Mouse (Mus musculus) R1 (cell line): ENCODE data around the gene Tmem129.

ENCODE experiments used
- DNase-seq: peaks from one replicate; pipeline ENCODE4 v3.0.0-alpha.2; 2018; ENCODE audit warnings: low read depth, low spot score

Gene Tmem129

GRCm38 (mm10) chr5:33637606-33638350, 20.4 kb downstream of the Tmem129 start:
- DNase-seq = no peak

- no peak for DNase-seq
Measured at GRCm38 (mm10) chr5:33635361-33635760, 22.9 kb downstream of the Tmem129 start.

- DNase-seq = no peak
Measured at GRCm38 (mm10) chr5:33632526-33632925, 25.7 kb downstream of the Tmem129 start.

- DNase-seq = no peak
Measured at GRCm38 (mm10) chr5:33630615-33631014, 27.6 kb downstream of the Tmem129 start.

- DNase-seq = peak; percentile 58
Measured at GRCm38 (mm10) chr5:33630061-33630460, 28.2 kb downstream of the Tmem129 start.

GRCm38 (mm10) chr5:33629301-33629987, 28.8 kb downstream of the Tmem129 start, which contains the start of the genes Fam53a and Gm9903:
Gene Fam53a, minus strand, starts transcription at chr5:33629635.
Gene Gm9903, plus strand, starts transcription at chr5:33629925.
- peak; percentile 95 for DNase-seq

GRCm38 (mm10) chr5:33628820-33629300, 29.4 kb downstream of the Tmem129 start:
- peak; percentile 77 for DNase-seq

GRCm38 (mm10) chr5:33627968-33628367, 30.2 kb downstream of the Tmem129 start:
- DNase-seq = no peak

GRCm38 (mm10) chr5:33623766-33624165, 34.5 kb downstream of the Tmem129 start:
- DNase-seq = no peak

GRCm38 (mm10) chr5:33622671-33623070, 35.5 kb downstream of the Tmem129 start:
- DNase-seq = no peak

- no peak for DNase-seq
Measured at GRCm38 (mm10) chr5:33614391-33614790, 43.8 kb downstream of the Tmem129 start.

- no peak for DNase-seq
Measured at GRCm38 (mm10) chr5:33611795-33612194, 46.4 kb downstream of the Tmem129 start.

- no peak for DNase-seq
Measured at GRCm38 (mm10) chr5:33609226-33609625, 49.0 kb downstream of the Tmem129 start.

- DNase-seq = no peak
Measured at GRCm38 (mm10) chr5:33607434-33607833, 50.8 kb downstream of the Tmem129 start.

GRCm38 (mm10) chr5:33606631-33607030, 51.6 kb downstream of the Tmem129 start:
- DNase-seq = no peak

GRCm38 (mm10) chr5:33605314-33605713, 52.9 kb downstream of the Tmem129 start:
- no peak for DNase-seq
